Mouse (Mus musculus) adrenal gland, postnatal 36 days (tissue): ENCODE measurements at regions not wholly inside any gene's neighbourhood (a gene's known extent, or its start where the extent isn't known, plus 50 kb on each side); places are given as distances from the start of the nearest gene placed in this dataset.

Experiments used
- DNase-seq, 2 experiments: peaks; one replicate each; pipeline ENCODE4 v3.0.0; 2021; ENCODE audit warnings: mixed read lengths in 1 of 2

GRCm38 (mm10) chr15:36919209-36919608, 88.4 kb downstream of the Zfp706 start:
- peak; percentile 64 to 67 for DNase-seq

DNA sequence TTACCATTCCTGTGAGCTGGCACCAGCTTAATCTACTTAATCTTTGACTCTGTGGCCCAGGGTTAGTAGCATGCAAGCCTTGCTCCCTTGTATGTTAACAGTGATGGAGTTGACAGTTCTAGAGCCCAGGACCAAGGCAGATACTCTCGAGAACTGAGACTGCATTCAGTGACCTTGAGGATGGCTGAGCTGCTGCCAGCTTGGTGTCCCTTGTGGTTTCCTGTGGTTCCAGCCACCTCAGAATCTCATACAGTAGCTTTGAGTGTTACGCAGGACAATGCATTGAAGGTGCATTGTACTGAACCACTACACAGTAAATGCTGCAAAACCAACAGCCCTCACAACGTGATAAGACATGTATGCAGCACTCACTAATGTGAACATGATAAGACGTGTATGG, 90.6 kb downstream of the Zfp706 start:
- DNase-seq: no peak

DNA sequence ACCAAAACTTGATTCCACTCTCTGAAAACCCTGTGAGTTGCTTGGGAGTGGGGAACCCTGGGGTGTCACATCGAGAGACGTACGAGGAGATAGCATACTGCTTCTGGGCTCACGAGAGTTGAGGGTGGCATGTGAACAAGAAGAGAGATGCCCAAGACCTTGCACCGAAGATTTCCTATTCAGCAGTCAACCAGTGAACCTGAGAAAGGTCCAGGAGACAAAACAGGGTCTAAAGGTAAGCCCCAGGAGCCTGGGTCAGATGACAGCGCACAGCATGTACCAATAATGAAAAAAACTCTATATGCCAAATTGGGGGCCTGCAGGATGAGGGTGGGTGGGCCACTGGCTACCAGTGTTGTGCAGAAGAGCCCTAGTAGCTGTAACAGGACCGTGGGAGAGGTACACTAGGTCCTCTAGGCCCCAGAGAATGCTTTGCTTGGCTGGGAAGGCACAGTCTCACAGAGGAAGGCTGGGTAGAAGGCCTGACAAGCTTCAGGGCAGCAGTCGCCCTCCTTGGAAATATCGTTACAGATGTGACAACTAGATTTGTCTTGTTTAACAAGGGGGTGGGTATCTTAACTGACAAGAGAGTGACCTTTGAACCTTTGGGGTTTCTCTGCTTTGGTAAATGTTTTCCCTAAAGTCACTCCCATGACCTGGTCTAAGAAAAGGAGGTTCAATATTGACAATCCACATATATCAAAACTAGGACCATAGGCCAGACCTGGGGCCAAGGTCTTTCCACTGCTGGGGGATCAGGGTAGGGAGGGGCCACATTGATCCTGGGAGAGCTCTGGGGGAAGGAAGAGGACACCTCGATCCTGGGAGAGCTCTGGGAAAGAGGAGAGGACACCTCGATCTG, 93.1 kb downstream of the Zfp706 start:
- no peak for DNase-seq

DNA sequence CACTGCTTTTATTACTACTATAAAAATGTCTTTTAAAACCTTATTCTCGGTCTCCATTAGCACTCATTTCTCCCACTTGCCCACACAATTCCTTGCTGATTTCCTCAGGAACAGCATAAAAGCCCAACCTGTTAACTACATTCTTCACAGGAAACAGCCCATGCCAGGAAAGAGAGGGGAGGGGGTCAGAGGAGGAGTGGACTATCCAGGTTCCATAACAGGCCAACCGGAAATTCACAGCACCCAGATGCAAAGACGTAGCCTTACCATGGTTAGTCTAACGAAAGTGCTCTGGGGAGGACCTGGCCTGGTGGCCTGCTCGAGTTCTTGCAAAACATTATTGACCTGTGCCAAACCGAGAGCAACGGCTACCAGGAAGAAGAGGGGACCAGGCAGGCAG, 94.3 kb downstream of the Zfp706 start:
- no peak for DNase-seq

- peak; percentile 61 to 79 for DNase-seq
Measured at GRCm38 (mm10) chr15:36910272-36910671, 97.3 kb downstream of the Zfp706 start.

DNA sequence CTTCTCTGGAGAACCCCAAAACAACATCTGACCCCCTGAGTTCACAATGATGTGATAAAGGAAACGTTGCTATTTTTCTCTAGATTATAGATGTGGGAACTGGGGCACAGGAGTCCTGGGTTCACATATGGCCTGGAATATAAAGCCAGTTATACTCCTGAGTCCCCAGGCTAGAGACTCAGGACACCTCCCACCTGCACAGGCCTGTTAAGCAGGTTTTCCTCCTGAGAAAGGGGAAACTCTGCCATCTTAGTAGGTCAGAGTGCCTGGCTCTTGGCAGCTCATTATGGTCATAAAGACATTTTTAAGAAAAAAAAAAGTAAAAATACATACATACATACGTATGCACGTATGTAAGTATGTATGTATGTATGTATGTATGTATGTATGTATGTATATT, 98.1 kb downstream of the Zfp706 start:
- DNase-seq: no peak

GRCm38 (mm10) chr15:36906789-36907188, 100.8 kb downstream of the Zfp706 start:
- no peak for DNase-seq

- no peak for DNase-seq
Measured at GRCm38 (mm10) chr15:36906052-36906451, 101.5 kb downstream of the Zfp706 start.

DNA sequence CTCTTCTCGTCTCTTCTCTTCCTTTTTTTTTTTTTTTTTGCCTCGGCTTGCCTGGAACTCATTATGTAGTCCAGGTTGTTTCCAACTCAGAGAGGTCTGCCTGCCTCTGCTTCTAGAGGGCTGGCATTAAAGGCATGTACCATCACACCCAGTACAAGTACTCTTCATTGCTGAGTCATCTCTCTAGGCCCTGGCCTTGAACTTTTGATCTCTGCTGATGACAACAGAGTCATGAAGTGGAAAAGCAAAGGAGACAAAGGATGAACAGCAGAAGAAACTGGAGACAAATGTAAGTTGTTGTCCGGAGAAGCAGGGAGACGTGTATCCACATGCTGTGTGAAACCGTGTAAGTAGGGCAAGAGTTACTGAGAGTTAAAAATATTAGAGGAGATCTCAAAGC, 103.7 kb downstream of the Zfp706 start:
- no peak for DNase-seq

DNA sequence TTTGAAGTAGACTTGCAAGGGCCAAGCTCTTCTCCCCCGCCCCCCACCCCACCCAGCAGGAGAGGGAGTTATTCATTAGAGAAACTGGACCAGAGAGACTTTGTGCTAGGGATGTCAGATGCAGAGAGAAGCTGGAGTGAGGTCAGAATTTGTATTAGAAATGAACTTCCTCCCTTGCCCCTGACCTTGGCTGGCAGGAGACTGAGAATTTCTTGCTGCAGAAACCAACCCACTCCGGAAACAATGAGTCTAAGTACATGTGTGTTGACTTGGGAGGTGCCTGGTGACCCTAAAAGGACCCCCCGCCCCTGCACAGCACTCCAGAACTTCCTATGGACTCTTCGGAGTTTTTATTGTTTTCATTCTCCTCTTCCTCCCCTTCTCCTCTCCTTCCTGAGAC, 104.3 kb downstream of the Zfp706 start:
- peak in 1 of 2 experiments; percentile 40 for DNase-seq

DNA sequence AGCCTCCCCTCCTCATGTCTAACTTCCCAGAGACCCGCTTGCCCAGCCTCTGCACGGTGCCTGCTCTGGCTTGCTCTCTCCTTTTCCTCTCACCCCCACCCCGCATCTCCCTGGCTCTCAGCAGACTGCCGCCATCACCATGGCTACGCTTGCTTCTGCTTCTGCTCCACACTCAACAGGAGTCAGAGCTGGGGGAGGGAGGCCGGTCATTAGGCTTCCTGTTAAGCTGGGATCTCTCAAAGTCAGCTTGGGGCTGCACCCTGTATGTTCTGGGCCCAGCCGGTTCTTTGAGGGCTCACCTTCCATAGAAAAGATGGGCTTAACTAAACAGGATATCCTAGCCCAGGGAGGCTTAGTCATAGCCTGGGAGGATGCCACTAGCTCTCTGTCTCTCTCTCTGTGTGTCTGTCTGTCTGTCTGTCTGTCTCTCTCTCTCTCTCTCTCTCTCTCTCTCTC, 105.7 kb downstream of the Zfp706 start:
- peak; percentile 30 to 34 for DNase-seq

- no peak for DNase-seq
Measured at GRCm38 (mm10) chr15:36901350-36901749, 106.2 kb downstream of the Zfp706 start.

- DNase-seq: no peak
Measured at GRCm38 (mm10) chr15:36900940-36901339, 106.6 kb downstream of the Zfp706 start.

DNA sequence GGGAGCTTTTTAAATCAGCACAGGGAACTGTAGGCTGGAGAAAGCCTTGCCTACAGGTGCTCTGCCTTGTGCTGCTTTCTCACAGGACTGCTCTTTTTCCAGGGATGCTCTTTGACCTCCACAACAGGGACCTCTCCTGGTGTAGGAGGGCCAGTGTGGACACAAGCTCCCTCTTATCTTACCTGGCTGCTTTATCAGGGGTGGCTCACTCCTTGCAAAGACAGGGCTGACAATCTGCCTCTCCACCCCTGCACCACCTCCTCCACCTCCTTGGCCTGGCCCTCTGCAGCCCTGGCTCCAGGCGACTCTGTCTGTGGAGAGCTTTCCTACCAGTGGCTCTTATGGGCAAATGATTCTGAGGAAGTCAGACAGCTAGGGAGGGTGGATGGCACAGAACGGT, 107.7 kb downstream of the Zfp706 start:
- DNase-seq: no peak

- DNase-seq: peak; percentile 70 to 75
Measured at GRCm38 (mm10) chr15:36898857-36899523, 108.6 kb downstream of the Zfp706 start.

DNA sequence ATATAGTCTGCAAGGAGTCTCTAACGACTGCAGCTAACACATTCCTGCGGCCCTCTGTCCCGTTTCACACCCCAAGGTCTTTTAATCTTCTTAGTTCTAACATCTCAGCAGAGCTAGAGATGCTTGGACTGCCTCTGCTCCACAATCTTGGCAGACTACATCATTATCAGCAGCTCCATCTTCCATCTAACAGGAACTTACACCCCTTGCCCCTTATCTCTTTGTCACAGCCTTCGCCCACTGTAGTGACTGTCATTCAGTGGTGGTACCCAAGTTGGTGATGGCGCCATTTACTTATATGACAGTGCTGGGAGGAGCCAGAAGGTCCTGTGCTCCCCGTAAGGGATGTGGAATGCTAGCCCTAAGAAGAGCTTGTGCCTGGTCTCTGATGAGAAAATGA, 109.2 kb downstream of the Zfp706 start:
- no peak for DNase-seq

GRCm38 (mm10) chr15:36896265-36896664, 111.3 kb downstream of the Zfp706 start:
- DNase-seq: no peak

- no peak for DNase-seq
Measured at GRCm38 (mm10) chr15:36895031-36895430, 112.5 kb downstream of the Zfp706 start.

DNA sequence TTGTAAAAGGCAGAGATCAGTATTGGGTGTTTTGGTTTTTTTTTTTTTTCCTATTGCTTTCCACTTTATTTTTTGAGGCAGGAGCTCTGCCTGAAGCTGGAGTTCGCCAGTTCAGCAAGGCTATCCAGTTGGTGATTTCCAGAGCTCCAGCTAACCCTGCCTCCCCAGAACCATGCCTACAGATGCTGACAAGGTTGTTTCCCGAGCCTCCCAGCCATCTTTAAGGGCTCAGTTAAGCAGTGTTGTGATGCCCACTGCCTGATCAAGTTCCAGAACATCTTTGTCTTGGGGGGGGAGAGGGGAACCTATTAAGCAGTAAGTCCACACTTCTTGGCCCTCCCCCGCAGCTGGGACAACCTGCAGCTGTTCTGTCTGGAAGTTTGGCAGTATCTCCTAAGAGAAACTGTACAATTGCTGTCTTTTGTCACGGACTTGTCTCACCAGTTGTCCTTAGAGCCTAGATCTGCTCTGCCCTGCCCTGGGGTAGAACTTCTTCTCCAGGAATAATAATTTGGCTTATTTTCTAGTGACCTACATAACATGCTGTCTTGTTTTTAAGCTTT, 114.1 kb downstream of the Zfp706 start:
- no peak for DNase-seq

DNA sequence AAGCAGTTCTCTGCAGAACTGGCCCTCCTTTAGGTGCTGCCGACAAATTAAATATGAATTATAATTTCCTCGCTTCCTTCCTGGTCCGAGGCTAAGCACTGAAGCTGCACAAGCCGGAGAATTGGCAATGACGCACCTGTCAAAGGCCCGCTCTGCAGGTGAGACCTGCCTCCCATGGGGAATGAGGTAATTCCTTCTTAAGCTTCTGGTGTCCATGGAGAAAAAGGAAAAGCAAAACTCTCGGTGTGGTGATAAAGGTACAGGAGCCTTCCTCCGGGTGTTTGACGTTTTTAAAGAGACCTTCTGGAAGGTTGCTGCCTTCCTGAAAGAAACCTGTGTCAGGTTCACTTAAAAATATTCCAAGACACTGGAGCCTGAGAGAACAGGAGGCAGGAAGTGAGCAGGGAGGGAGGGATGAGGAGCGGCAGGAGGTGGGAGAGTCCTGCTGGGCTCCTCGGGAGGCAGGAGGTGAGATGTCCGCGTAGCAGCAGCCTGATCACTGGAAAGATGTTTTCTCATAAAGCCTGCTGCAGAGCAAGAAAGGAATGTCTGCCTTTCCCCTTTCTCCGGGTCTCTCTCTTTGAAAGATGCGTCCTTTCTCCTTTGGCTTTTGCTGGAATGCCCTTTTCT, 114.9 kb downstream of the Zfp706 start:
- no peak for DNase-seq

- DNase-seq: no peak
Measured at GRCm38 (mm10) chr15:36891851-36892250, 115.7 kb downstream of the Zfp706 start.

- no peak for DNase-seq
Measured at GRCm38 (mm10) chr15:36891296-36891695, 116.3 kb downstream of the Zfp706 start.

DNA sequence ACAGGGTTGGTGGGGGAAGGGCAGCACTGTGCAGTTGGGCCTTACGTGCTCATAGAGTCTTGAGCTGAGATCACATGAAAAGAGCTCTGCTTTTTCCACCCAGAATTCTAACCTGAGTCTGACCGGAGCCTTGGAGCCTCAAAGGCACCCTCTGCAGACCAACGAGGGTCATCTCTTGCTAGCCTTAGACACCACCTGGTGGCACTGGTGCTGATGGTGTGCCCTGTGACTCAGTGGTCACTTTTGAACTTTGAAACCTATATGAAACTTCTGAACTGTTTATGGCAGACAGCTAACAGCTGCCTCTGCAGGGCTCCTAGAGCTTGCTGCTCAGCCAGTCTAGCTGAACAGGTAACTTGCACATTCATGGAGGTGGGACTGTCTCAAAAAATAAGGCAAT, 118.5 kb downstream of the Zfp706 start:
- DNase-seq: no peak
